Mouse (Mus musculus) adrenal gland, postnatal 14 days (tissue): ENCODE data around the gene Prr29. TPM values are rescaled to one million over a fixed set of nuclear protein-coding genes. Genes with fewer than 3 reads are reported as not detected.
"Not testable (repeated sequence)": the region's sequence is repeated elsewhere in the genome, so short reads cannot be mapped to it uniquely, and the experiment has no call there.

Experiments
- DNase-seq: peaks from one replicate; pipeline ENCODE4 v3.0.0; 2021; ENCODE audit warnings: mixed read lengths
- long read RNA-seq, 2 experiments: library from polyadenylated mRNA; stranded (forward); transcript quantifications; one replicate each; pipeline ENCODE4 v2.0.0; 2021
- total RNA-seq: library from RNA; stranded (reverse); gene quantifications from 2 replicates; pipeline ENCODE4 v1.2.3, GENCODE M21; 2021

Gene Prr29
- total RNA-seq, result not detected in 2 replicates
- long read RNA-seq, experiment 1, result 0 reads
- long read RNA-seq, experiment 2, result 0 reads

GRCm38 (mm10) chr11:106365366-106365765 is at the start of gene Prr29:
Prr29 (plus strand) TSS chr11:106365472.
- DNase-seq, result peak; percentile 0

GRCm38 (mm10) chr11:106316416-106316815 is 48.9 kb upstream of the Prr29 start:
- no peak for DNase-seq

GRCm38 (mm10) chr11:106317801-106318200 is 47.5 kb upstream of the Prr29 start:
- no peak for DNase-seq

DNA sequence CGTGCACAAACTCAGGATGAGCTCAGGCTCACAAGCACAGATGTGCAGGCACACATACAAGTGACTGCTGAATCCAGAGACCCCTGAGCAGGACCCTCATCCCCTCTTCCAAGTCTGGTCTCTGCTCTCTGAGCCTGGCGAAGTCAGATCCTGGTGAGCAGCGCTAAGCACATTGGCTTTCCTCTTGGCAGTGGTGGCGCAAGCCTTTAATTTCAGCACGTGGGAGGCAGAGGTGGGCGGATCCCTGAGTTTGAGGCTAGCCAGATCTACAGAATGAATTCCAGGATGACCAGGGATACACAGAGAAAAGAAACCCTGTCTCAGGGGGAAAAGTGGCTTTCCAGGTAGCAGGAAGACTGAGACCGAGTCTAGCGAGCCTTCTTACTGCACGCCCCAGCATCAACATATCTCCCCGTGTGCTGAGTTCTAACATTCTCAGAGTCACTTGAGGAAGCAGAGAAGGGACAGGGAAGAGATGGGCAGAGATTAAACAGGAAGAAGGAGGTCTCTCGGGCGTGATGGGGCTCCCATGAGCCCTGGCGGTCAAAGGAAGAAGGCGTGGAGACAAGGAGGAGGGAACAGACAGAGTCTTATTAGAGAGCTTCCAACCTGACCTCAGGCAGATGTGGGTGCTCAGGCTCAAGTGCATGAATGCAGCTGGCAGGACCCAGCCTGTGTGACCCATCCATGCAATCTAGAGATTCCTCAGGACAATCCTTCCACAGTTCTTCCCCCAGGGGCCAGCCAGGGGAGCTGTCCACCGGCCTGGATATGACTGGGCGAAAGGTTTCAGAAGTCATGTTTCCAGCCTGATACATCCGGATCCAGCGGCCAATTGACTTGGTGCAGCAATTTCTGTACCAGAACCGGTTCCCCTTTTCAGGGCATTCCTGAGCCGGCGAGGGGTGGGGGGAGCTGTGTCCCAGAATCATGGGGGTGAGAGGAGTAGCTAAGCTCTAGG is 46.6 kb upstream of the Prr29 start:
- no peak for DNase-seq

- no peak for DNase-seq
Observed at GRCm38 (mm10) chr11:106324858-106325257, 40.4 kb upstream of the Prr29 start.

DNA sequence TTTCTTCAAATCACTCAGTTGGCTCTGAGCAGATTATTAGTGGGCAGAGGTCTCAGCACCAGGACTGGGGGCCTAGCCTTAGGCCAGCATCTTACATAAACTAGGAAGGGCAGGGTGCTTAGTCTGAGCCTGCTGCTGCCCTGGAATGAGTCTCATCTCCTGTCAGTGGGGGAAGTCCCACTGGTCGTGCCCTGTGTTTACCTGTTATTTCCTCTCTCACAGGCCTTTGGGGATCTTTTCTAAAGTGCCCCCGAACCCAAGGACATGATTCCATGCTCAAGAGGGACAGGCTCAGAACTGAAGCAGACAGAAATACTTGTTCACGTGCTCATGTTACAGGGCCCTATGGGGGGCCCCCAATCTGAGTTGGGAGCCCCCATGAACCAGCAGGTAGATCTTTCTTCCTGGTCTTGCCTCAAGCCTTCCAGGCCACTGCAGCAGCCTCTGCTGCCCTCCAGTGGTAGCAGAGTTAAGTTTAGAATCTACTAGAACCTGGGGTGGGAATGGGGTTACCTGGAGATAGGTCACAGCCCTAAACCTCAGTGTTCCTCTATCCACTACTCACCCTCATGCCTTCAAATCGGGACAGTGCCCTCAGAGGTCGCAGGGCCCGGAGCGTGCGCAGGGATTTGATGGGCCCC is 39.6 kb upstream of the Prr29 start:
- DNase-seq, result peak; percentile 76

DNA sequence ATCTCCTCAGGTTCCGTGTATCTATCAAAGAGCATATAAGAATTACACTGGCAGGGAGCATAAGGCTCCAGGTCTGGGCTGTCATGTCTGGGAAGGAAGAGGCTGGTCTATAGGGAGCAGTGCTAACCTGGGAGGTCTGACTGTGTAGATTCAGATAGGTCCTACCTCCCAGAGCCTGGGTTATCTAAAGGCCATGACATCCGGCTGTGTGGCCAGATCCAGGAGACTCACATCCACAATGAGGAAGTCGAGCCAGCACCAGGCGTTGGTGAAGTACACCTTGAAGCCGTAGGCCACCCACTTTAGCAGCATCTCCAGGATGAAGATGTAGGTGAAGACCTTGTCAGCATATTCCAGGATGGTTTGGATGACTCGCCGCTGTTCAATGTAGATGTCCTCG is 38.8 kb upstream of the Prr29 start:
- DNase-seq, result no peak

GRCm38 (mm10) chr11:106328521-106328920 is 36.8 kb upstream of the Prr29 start:
- DNase-seq, result no peak

DNA sequence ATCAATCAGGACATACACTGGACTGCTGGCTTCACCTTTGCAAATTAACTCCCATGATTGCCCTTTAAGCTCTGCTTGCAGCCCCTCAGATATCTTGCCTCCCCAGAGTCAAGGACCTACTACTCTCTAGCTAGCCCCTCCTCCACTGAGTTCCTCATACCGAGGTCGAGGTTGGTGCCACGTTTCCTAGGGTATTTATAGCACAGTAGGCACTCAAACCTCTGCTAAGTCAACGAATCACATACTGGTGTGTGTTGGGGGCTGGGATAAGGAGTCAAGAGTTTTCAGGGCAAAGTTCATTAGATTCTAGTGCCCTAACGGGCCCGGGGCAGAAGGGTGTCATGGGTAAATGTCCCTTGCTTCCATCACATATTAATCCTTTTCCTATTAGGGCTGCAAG is 36.1 kb upstream of the Prr29 start:
- no peak for DNase-seq

GRCm38 (mm10) chr11:106329682-106330081 is 35.6 kb upstream of the Prr29 start:
- peak; percentile 60 for DNase-seq

- no peak for DNase-seq
Observed at GRCm38 (mm10) chr11:106332458-106332857, 32.8 kb upstream of the Prr29 start.

DNA sequence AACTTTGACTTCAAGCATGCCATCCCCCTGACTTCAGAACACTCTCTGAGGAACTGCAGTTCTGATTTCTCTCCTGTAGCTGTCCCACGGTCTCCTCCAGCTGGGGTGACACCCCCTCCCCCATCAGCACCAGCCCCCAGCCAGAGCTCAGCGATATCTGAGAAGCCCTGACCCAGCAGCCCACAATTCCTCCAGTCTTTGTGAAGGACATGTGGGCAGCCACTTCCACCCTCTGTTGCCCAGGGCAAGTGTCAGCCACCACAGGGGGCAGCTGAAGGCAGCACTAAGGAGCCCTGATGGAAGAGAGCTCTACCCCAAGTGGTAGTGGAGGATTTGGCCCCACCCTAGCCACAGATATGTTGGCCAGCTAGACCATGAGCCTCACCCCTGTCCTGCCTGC is 31.2 kb upstream of the Prr29 start:
- DNase-seq, result no peak

DNA sequence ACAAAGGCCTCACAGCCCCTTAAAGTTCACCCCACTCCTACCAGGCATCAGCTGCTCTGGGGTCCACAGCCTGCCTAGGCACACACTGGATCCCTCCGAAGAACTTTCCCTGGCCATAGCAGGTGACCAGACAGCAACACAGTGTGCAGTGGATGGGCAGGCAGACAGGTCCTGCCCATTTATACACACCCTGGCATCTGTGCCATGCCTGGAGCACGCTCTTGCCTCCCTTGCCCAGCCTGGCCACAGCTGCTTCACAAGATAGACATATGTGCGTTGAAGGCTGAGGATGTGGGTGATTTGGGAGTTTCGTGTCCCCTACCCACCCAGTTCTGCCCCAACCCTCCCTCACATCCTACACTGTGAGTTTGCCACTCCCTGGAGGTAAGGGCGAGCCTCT is 27.2 kb upstream of the Prr29 start:
- DNase-seq, result no peak

DNA sequence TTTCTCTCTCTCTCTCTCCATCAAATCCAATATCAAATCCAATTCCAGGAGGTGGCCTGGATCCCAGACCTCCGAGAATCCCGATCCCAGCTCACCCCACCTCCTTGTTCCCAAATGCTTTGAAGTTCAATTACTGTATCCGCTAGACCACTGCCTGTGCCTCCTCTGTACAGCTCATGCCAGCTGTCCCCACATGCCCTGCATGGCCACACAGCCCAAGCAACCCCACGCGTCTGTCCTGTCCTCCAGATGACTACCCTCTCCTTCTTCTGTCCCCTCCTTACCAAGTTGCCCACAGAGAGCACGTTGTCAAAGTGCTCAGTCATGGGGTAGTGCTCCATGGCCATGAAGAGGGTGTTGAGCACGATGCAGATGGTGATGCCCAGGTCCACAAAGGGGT is 26.4 kb upstream of the Prr29 start:
- no peak for DNase-seq

DNA sequence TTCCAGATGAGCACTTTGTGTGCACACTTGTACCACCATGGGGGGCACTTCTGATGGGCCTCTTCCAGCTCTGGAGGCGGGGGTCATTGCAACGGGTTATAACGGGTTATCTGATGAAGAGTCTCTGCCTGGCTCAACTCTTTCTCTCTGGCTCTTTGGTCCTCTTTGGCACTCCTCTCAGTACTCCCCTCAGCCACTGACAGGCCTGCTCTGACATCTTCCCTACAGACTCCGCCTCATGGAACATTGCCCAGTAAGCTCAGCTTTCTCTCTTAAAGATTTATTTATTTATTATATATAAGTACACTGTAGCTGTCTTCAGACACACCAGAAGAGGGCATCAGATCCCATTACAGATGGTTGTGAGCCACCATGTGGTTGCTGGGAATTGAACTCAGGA is 25.9 kb upstream of the Prr29 start:
- not testable (repeated sequence) for DNase-seq

- DNase-seq, result peak; percentile 53
Observed at GRCm38 (mm10) chr11:106340990-106341520, 24.2 kb upstream of the Prr29 start.

DNA sequence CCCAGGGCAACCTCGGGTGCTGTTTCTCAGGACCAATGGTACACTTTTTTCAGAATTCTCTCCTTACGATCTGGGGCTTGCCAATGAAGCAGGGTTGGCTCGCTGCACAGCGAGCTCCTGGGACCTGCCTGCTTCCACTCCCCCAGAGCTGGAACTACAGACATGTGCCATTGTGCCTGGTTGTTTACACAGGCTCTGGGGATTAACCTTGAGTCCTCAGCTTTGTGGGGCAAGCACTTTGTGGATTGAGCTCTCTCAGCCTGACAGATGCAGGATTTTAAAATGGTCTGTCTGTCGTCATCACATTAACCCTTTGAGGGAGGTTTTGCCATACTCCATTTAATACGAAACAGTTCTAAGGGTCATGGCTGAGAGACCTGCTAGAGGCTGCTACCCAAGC is 20.4 kb upstream of the Prr29 start:
- no peak for DNase-seq

DNA sequence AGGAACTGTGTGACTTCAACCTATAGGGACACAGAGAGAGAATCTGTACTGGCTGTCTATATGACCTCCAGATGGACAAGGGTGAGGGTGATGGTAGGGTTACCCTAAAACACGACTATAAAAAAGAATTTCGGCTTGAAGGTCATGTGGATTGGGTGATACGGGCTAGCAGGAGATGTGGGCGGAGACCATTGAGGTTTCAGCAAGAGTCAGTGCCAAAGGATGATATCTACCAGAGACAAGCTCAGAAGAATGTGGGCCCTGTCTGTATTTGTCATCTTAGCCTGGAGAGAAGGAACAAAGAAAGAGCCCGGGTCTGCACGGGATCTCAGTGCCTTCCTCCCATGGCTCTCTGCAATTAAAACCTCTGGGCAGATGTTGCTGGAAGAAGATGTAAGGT is 15.5 kb upstream of the Prr29 start:
- no peak for DNase-seq

DNA sequence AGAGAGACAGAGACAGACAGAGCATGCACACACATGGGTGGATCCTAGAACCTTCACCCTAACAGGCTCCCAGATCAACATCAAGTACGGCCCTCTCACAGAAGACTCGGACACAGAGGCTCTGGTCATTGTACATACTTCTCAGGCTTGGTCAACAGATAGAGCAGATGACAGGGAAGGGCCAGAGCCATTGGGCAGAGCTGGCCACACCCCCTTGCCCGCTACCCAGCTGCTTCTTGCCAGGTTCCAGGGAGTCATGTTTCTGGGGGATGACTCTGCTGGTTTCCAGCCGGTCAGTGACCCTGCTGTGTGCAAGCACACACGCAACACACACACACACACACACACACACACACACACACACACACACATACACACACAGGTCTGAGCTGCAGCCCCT is 14.4 kb upstream of the Prr29 start:
- peak; percentile 66 for DNase-seq

GRCm38 (mm10) chr11:106351253-106351652 is 14.0 kb upstream of the Prr29 start:
- no peak for DNase-seq

DNA sequence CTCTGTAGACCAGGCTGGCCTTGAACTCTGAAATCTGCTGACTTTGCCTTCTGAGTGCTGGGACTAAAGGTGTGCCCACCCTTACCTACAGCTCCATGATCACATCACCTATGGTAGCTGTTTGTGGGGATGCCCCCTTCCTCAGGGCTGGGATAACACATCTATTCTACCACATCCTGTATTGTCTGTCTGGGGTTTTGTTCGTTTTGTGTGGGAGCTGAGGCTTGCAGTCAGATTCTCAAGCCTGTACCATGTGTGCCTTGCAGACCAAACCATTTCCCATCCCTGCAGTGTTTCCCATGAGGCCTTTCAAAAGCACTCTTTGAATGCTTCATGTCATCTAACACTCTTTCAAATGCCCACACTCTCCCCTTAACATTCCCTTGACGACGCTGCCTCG is 13.3 kb upstream of the Prr29 start:
- no peak for DNase-seq

DNA sequence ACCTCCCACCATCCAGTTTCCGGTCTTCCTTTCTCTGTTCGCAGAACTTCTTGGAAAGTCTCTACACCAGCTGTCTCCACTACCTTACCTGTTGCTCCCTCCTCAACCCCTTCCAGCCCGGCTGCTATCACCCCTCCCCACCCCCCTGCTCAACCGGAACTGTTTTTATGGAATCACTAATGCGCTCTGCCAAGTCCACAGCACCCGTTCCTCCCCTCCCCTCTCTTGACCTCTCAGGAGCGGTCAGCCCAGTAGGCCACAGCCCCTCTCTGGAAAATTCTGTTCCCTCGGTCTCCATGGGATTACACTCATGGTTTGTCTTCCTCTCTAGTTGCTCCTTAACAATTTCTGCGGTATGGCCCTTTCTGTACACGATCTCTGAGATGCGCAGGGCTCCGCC is 12.1 kb upstream of the Prr29 start, which contains the start of gene Scn4a:
Gene Scn4a, minus strand, starts transcription at position 101 of the 400 bp plus-strand sequence.
- DNase-seq, result no peak

- DNase-seq, result no peak
Observed at GRCm38 (mm10) chr11:106354181-106354580, 11.1 kb upstream of the Prr29 start.
